Mouse (Mus musculus) stomach, postnatal 0 days (tissue): ENCODE measurements around the gene Uba1.

Experiments
- CTCF ChIP-seq: IDR thresholded peaks from 2 replicates; pipeline ENCODE4 v1.5.1; 2016; ENCODE audit warnings: antibody characterized with exemption, low read depth, mild to moderate bottlenecking, moderate library complexity
- EP300 ChIP-seq: optimal IDR thresholded peaks from 2 replicates; pipeline ENCODE3; 2016; ENCODE audit warnings: antibody characterized with exemption

GRCm38 (mm10) chrX:20692616-20693015 is 34.5 kb downstream of the Uba1 start:
- no peak for TF ChIP-seq CTCF
- no peak for TF ChIP-seq EP300
